Mouse (Mus musculus) ES-E14 (cell line): ENCODE measurements at regions not wholly inside any gene's neighbourhood (a gene's known extent, or its start where the extent isn't known, plus 50 kb on each side); places are given as distances from the start of the nearest gene placed in this dataset.

ENCODE experiments used
- HCFC1 ChIP-seq: IDR thresholded peaks from 2 replicates; pipeline ENCODE4 v1.6.1; 2012; ENCODE audit warnings: low read length, inconsistent platforms, borderline replicate concordance; ENCODE audit not compliant: insufficient read depth
- MAFK ChIP-seq: IDR thresholded peaks from 2 replicates; pipeline ENCODE4 v1.6.1; 2014; ENCODE audit warnings: mild to moderate bottlenecking, low read depth, low read length, inconsistent platforms; ENCODE audit not compliant: insufficient read depth

- TF ChIP-seq HCFC1 (no peak), MAFK (no peak)
Observed at GRCm38 (mm10) chr14:9267282-9268091, 601.4 kb upstream of the 4930452B06Rik start.
